Mouse (Mus musculus) MEL-GATA-1-ER (cell line): ENCODE measurements around the gene Rpl37a.

Source experiments
- DNase-seq: peaks from one replicate; pipeline ENCODE4 v3.0.0-alpha.2; 2012; ENCODE audit warnings: low read depth; ENCODE audit errors: extremely low read depth

Gene Rpl37a

DNA sequence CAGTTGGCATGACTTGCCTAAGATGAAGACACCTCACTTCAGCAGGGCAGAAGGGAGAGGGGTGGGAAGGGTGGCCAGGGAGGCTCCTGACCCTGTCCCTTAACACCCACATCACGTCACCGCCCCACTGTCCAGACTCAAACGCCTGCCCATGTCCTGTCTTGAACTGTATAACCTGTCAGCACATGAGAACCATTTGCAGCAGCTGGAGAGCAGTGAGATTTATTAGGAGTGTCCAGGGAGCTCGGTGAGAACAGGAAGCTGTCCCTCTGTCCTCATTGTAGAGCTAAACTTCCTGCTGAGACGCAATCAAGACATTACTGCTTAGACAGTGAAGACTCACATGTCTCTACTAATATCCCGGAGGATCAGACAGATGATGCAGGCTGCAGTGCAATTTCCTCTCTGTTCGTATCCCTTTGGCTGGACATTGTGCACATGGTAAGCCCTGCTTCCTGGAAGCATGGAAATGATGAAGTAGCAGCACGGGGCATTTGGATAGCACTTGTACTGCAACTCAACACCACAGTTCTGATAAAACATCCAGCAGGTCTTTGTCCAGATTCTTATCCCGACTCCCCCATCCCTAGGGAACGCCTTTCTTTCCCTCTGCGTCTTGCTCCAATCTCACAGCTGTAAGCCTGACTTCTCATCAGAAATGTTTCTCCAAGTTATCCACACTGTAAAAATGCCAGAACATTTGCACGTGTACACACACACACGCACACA lies 25.5 kb downstream of the Rpl37a start:
- DNase-seq, result no peak

DNA sequence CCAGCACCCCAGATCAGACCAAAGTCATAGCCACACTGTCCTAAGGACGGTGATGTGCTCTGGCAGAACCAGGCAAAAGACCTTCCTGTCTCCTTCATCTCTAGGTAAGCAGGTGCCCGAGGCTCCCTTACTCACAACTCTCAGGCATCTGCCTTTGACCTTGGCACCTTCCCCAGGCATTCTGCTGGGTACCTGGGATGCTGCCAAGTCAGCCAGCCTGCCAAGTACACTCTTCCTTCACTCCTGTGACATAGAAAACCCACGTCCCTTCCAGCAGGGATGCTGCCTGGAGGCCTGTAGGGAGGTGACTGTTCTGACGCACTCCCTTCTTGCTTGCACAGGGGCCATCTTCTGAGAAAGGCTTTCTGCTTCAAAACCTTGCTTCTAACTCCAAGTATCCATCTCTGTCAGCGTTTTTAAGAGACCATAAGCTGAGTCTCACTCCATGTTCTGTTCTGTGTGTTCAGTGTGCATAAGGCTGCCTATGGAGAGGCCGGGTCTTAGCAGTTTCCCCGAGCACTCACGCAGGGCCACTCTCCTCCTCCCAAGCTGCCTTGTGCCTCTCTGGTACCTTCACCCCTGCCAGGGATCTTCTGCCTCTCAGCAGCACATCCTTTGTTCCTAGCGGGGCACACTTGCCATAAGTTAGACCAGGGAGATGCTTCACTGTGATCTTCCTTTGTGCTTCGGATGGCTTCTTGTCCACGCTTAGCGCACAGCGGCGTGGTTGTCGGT lies 28.0 kb downstream of the Rpl37a start:
- no peak for DNase-seq

DNA sequence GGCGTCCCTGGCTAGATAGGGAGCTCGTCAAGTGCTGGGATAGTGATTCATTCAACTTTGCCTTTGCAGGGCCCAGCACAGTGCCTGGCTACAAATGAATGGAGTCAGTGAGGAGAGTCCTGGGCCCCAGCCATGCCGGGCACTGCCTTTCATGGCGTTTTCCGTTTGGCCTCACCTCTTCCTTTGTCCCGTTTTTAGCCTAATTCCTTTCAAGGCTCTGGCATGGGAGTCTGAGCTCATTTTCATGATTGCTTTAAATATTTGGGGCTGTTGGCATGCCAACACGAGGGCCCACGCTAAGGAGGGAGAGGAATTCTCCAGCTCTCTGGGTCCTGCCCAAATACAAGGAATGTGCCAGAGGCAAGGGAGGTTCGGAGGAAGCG lies 28.6 kb downstream of the Rpl37a start:
- no peak for DNase-seq

DNA sequence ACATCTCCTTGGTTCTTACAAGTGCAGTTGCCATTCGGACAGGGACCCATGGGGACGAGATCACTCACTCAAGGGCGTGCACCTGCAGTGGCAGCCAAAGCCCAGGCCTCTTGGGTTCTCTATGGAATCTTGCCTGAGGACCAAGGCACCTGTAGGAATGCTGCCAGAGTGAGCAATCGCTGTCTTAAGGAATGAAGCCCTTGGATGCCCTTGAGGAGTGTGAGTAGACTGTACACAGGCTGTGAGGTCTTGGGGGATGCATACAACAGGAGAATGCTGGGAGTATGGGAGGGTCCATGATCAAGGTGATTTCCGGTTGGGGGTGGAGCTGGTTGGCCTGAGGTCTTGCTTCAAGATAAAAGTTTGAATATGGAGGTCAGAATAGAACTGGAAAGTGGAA lies 30.3 kb downstream of the Rpl37a start:
- no peak for DNase-seq

DNA sequence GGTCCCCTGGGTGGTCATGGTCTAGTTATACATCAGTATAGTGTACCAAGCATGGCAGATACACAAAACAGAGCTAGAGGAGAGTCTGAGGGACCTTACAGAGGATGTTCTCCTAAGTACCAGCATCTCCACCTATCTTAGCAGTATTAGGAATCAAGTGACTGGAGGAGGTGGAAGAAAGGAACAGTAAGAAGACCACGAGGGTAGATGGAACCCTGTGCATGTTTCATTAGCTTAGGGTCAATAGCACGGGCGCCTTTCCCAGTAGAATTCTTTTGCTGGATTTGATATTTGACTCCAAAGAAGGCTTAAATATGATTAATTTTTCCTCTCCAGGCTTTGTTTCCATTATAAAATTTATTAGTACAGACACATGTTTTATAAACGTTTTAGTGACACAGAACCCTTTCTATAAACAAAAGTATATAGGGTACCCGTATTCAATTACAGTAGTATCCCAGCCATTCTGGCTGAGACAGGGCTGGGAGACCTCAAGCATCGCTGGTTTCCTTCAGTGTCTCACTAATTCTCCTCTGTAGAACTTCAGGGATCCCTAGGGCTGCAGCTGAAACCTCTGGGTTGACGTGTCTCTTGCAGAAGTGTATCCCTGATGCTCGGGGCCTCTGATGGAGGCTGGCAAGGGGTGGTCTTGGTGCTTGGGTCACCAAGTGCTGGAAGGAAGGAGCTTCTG lies 33.9 kb downstream of the Rpl37a start:
- DNase-seq, result no peak

DNA sequence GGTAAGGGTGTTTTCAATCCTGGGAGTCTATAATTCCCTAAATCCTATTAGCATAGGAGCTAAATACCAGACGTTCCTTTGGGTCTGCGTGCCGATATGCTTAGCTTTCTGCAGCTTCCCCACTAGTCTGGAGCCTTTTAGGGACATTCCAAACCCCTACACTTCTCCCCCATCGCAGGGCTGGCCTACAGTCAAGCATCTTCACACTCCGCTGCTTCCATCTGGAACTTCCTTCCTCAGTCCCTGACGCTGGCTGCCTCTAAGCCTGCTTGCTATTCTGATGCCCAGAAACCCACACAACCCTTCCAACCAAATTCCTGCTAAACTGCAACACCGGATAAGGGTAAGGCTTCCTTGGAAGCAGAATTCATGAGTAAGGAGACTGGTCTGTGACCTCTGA lies 35.3 kb downstream of the Rpl37a start:
- no peak for DNase-seq

DNA sequence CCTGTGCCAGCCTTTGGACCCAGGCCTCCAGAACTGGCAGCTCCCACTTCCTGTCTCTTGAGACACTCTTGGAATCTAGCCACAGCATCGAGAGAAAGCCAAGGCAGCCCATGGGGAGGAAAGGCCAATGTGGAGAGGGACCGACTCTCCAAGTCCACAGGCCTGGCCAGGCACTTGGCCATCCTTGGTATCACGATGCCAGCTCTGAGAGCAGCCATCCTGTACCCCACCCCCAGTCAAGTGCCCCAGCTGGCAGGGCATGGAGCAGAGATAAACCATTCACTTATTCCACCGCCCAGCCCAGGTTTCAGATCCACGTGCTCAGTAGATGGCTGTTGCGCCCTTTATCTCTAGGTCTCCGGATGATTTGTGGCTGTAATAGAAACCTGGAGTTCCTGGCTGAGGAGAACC lies 40.3 kb downstream of the Rpl37a start:
- peak; percentile 36 for DNase-seq

DNA sequence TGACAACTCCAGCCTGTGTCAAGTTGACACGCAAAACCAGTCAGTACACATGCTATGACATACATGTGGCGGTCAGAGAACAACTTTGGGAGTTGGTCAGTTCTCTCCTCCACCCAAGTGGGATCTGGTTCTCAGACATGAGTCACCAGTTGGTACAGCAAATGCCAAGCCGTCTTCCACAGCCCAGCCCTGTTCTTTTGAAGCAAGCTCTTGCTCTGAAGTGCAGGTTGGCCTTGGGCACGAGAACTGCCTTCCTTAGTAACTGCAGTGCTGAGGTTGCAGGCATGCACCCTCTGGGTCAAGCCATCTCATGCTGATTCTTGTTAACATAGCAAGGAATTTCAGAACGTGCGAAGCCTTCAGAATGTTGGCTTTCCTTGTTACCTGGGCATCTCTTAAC lies 42.1 kb downstream of the Rpl37a start:
- DNase-seq, result no peak

DNA sequence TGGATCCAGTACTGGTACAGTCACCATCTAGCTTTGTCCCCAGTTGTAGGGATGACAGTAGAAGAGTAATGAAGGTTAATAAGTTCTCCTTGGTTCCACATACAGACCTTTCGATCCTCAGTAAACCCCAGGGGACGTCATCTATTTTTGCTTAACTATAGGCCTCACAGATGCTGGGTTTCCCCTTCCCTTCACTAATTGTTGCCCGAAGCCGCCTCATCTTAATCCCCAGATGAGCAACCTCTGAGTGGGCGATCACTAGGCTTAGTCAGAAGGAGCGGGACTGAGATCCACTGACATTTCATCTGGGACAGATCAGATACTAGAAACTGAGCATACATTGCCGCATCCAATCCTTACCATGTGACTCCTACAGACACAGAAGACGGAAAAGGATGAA lies 44.1 kb downstream of the Rpl37a start:
- no peak for DNase-seq

DNA sequence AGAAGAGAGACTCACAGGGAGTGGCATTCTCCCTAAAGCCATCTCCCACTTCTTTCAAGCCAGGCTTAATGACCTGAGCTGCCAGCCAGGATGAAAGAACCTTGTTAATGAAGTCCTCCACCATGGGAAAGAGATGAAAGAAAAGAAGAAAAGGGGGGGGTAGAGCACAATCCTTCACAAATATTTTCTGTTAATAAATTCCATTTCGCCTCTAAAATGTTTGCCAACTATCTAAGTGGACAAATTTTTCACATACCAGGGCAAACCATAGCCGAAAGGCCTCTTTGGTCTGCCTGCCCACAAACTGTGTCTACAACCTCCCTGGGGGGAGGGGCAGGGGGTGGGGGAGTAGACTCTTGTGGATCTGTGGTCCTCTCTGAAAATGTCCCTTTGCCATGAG lies 44.7 kb downstream of the Rpl37a start:
- DNase-seq, result no peak

DNA sequence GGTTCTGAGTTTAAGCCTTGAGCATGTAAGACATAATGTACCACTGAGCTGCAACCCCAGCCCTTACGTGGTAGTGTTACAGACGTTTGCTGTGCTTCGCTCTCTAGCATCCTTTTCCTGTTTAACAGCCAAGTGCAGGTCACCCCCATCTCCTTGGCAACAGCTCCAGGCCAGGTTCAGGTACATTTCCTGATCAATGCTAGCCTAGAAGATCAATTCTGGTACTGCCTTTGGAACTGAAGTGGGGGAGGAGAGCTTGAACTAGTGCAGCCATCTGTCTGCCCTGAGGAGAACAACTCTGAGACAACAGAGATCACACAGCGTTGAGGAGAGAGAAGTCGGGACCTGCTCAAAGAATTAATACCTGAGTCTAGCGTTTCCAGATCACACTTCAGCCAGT lies 48.7 kb downstream of the Rpl37a start:
- no peak for DNase-seq
